Mouse (Mus musculus) bone marrow, adult 2 months (tissue): ENCODE measurements around the gene Prkn.

Experiments
- CTCF ChIP-seq: fragments of 200-500 bp; IDR thresholded peaks from 2 replicates; pipeline ENCODE4 v1.5.1; 2011; ENCODE audit warnings: low read length, control low read depth; ENCODE audit not compliant: control insufficient read depth, insufficient read depth
- POLR2A ChIP-seq: fragments of 200-500 bp; IDR thresholded peaks from 2 replicates; pipeline ENCODE4 v1.6.1; 2011; ENCODE audit warnings: low read depth, mild to moderate bottlenecking, control low read depth, low read length, borderline replicate concordance; ENCODE audit not compliant: control insufficient read depth

- TF ChIP-seq CTCF (no peak), POLR2A (no peak)
Measured at GRCm38 (mm10) chr17:11029348-11029747, 189.2 kb downstream of the Prkn start.
